Mouse (Mus musculus) cerebellum, adult 9-11 months (tissue): ENCODE results near the gene Ift57.

Source experiments
- DNase-seq: peaks from one replicate; pipeline ENCODE4 v3.0.0; 2022

The Ift57 gene

DNA sequence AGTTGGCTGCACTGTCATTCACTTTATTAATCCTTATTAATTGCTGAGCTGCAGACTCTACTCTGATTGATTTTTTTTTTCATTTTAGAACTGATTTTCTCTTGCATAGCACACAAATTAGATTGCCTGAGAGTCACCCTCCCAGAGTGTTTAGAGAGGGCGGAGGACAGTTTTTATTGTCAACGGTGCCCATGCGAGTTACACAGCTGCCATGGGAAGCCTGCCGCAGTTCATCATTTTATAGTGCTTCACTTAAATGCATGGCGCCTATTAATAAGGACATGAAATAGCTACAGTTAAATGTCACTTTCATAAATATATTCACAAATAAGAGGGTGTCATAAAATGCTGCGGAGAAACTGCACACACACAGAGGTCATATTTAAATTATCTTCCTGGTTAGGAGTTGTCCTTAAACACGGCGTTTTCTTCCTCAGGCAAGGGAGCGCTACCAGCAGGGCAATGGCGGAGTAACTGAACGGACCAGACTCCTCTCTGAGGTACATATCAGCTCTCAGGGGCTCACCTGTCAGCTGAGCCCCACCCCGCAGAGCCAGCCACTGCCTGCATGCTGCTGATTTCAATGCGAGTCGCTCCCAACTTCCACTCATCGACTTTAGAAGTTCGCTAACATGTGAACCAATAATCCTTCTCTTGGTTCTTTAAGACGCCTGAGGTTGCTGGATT is 61.6 kb downstream of the Ift57 start:
- DNase-seq = no peak

- DNase-seq = no peak
Measured at GRCm38 (mm10) chr16:49761981-49762380, 62.9 kb downstream of the Ift57 start.

- peak; percentile 17 for DNase-seq
Measured at GRCm38 (mm10) chr16:49766326-49766725, 67.3 kb downstream of the Ift57 start.

DNA sequence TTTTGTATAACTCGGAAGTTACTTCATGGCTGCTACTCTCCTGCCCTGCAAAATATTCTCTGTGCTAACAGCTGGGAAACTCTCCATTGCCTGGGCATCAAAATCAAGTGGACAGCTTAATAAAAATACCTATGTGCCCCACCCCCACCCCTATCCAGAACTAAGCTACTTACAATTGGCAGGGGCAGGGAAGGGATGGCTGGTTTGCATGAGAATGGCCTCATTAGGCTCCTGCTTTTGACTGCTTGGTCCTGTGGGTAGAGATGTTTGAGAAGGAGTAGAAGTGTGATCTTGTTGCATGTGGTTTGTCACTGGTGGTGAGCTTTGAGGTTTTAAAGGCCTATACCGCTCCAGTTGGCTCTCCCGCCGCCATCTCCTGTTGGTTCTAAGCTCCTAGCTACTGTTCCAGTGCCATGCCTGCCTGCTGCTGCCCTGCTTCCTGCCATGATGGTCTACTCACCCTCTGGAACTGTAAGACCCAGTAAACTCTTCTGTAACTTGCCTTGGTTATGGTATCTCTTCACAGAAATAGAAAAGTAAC is 69.5 kb downstream of the Ift57 start:
- no peak for DNase-seq

GRCm38 (mm10) chr16:49769831-49770261 is 70.8 kb downstream of the Ift57 start:
- DNase-seq = no peak

GRCm38 (mm10) chr16:49770320-49771189 is 71.5 kb downstream of the Ift57 start:
- DNase-seq = no peak

- no peak for DNase-seq
Measured at GRCm38 (mm10) chr16:49771609-49772396, 72.8 kb downstream of the Ift57 start.

DNA sequence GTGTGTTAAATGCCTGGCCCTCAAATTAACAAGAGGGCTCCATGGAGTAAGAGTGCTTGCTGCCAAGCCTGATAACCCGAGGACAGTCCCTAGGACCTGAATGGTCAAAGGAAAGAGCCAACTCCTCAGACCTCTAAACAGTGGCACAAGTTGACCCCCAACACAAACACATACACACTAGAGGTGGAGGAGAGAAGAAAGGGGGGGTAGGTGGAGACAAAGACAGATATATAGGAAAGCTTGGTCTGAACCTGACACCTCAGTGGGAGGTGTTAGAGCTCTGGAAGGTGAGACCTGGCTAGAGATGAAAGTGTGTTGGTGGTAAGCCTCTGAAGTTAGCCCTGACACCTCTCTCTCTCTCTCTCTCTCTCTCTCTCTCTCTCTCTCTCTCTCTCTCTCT is 73.5 kb downstream of the Ift57 start:
- no peak for DNase-seq

- no peak for DNase-seq
Measured at GRCm38 (mm10) chr16:49773068-49773467, 74.0 kb downstream of the Ift57 start.

- DNase-seq = no peak
Measured at GRCm38 (mm10) chr16:49774059-49775001, 75.3 kb downstream of the Ift57 start.

DNA sequence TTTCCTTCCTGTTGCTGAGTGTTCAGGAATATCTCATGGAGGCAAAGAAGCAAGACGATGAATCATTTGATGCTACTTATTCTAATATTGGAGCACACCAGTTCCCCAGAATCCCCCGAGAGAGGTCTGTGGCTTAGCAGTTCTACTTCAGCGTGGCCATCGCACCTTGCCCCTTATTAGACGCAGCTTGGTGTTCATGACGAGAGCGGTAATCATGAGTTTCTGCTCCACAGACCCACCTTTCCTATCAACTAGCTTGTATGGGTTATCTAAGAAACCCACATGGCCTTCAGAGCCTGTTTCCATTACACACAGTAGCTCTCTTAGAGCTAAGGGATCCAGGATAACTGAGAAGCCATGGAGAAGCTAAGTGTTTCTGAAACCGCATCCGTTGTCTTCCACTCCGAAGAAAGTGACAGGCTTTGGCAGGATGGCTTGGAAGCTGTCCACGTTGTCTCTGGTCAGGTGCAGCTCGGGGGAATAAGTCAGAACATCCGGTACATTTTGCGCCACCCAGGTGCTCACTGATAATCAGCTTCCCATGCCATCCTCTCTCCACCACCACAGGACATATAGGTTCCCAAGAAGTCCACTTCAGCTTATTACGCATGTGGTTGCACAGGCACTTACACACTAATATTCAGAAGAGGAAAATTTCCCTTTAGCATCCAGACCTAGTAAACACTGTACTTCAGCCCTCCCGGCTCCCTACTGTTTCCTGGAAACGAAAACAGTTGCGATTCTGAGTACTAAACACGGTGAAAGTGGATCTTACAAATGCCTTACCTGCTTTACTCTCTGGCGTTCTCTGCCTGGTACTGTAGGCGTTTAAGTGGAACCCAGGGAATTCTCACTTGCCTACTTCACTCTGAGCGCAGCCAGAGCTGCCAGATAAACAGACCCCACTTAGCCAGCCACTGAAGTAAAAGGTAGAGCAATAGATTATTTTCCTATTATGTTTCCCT is 76.3 kb downstream of the Ift57 start:
- DNase-seq = peak; percentile 60

GRCm38 (mm10) chr16:49776981-49777380 is 77.9 kb downstream of the Ift57 start:
- DNase-seq = no peak

DNA sequence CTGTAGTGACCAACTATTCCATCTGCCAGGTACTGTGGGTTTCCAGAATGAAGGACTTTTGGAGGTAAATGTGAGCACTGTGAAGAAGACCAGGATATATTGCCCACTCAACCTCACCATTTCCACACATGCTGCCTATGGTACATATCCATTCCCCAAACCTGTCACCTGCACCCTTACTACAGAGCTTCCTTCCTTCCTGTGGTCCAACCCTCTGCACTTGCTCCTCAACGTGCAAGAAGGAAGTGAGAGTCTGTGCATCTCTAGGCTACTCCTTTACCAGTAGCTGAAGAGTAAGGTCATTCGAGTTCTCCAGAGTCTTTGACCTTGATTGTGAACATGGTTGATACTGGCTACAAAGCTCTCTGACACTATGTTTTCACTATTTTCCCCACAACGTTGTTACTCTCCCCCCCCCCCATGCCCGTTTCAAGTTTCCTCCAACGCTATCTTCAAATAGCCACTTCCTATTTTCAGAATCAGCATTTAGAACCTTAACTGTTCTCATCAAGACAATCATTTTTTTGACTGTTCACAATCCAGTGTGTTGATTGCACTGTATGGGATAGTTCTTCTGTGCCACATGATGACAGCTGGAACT is 82.6 kb downstream of the Ift57 start:
- no peak for DNase-seq

DNA sequence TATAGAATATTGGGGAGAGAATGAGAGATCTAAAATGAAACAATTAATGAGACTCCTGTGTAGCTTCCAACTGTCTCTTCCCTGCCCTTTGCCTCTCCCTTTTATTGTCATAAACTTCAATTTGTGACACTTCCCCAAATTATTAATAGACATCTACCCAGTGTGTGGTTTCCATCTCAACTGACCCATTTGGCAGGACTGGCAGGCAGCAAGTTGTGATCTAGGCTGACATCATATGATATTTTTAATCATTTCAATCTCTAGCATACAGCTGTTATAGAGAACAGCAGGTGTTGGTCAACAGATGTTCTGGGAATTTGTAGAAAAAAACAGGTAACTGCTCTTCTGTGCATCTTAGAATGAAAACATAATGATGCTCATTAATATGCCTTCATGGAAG is 84.3 kb downstream of the Ift57 start:
- no peak for DNase-seq

DNA sequence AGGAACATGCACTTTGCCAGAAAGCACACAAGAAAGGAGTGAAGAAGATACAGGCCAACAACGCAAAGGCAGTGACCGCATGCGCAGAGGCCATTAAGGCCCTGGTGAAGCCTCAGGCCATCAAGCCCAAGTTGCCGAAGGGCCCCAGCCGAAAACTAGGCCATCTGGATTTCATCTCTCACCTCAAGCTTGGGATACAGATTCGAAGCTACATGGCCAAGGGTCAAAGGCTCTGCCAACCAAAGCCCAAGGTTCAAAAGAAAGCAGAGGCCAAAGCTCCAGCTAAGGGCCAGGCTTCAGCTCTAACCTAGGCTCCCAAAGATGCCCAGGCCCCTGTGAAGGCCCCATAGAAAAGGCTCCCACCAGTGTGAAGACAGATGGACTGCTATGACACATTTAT is 87.1 kb downstream of the Ift57 start:
- DNase-seq = no peak

GRCm38 (mm10) chr16:49787714-49788113 is 88.7 kb downstream of the Ift57 start:
- no peak for DNase-seq

- DNase-seq = no peak
Measured at GRCm38 (mm10) chr16:49790575-49791465, 91.8 kb downstream of the Ift57 start.

- no peak for DNase-seq
Measured at GRCm38 (mm10) chr16:49792446-49792878, 93.4 kb downstream of the Ift57 start.

DNA sequence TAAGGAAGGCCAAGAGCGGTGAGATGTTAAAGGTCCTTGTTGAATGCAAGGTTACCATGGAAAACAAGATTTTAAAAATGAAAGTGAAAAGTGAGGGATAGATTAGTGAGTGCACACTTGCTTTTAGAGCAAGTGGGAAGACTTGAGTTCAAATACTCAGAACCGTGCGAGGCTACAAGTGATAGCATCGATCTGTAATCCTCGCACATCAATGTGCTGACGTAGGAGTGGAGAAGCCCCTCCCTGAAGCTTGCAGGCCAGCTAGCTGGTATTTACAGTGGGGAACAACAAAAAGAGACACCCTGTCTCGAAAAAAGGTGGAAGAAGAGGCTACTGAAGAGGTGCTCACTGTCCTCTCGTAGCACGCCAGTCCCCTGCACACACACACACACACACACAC is 94.6 kb downstream of the Ift57 start:
- no peak for DNase-seq
